Mouse (Mus musculus): ENCODE results near the gene Plxna1. TPM values are rescaled to one million over a fixed set of nuclear protein-coding genes. Genes with fewer than 3 reads are reported as not detected.
A peak's percentile ranks its signal among the peaks of the same experiment; 100 is the strongest.

Gene Plxna1
- polyA plus RNA-seq, 1 experiment from 2014 or later: 46.0 TPM

GRCm38 (mm10) chr6:89311518-89311917 is 50.9 kb downstream of the Plxna1 start:
- Histone ChIP-seq H3K27me3 (replicated peaks) (no peaks in the 10 kb centered on the region), H3K36me3 (peaks cover 2% of the 10 kb centered on the region), H3K4me3 (no peak overlapping the region), H3K4me1 (peaks cover 12% of the 10 kb centered on the region; the same call in 1 of the 2 replicates), H3K4me2 (replicated peaks) (no peak overlapping the region), H3K9me3 (0 out of 2 replicates have a peak, but pooled peaks cover 5% of the 10 kb centered on the region), H3K27ac (no peak overlapping the region), H3K9ac (no peak overlapping the region)
- WGBS: 83% methylated on average over 2 of the region's 2 CpGs
- ATAC-seq (ENCODE audit: low FRiP score, low read depth): no peak

GRCm38 (mm10) chr6:89310236-89310635 is 52.2 kb downstream of the Plxna1 start:
- Histone ChIP-seq H3K9me3 (0 out of 2 replicates have a peak, but pooled peaks cover 5% of the 10 kb centered on the region), H3K9ac (no peak overlapping the region), H3K4me1 (peaks cover 12% of the 10 kb centered on the region; the same call in 1 of the 2 replicates), H3K4me3 (no peak overlapping the region), H3K4me2 (replicated peaks) (no peak overlapping the region), H3K27me3 (replicated peaks) (no peaks in the 10 kb centered on the region), H3K27ac (no peak overlapping the region), H3K36me3 (no peaks in the 10 kb centered on the region)
- no peak for ATAC-seq (ENCODE audit: low FRiP score, low read depth)
- WGBS: 49% methylated on average over 9 of the region's 9 CpGs

- Histone ChIP-seq H3K36me3 (no peaks in the 10 kb centered on the region), H3K4me1 (peaks cover 12% of the 10 kb centered on the region; the same call in 1 of the 2 replicates), H3K27me3 (replicated peaks) (no peaks in the 10 kb centered on the region), H3K4me3 (no peak overlapping the region), H3K27ac (no peak overlapping the region), H3K9ac (no peak overlapping the region), H3K4me2 (replicated peaks) (no peak overlapping the region), H3K9me3 (0 out of 2 replicates have a peak, but pooled peaks cover 5% of the 10 kb centered on the region)
- WGBS: 73% methylated on average over 6 of the region's 6 CpGs
- ATAC-seq (ENCODE audit: low FRiP score, low read depth): no peak
Measured at GRCm38 (mm10) chr6:89308213-89308973, 54.0 kb downstream of the Plxna1 start.

- Histone ChIP-seq H3K4me2 (replicated peaks) (no peak overlapping the region), H3K27ac (no peak overlapping the region), H3K36me3 (no peaks in the 10 kb centered on the region), H3K9ac (no peak overlapping the region), H3K4me1 (no peaks in the 10 kb centered on the region), H3K27me3 (replicated peaks) (no peaks in the 10 kb centered on the region), H3K4me3 (no peak overlapping the region), H3K9me3 (0 out of 2 replicates have a peak, but pooled peaks cover 5% of the 10 kb centered on the region)
- no peak for ATAC-seq (ENCODE audit: low FRiP score, low read depth)
- WGBS: 66% methylated on average over 3 of the region's 3 CpGs
Measured at GRCm38 (mm10) chr6:89304375-89305058, 57.9 kb downstream of the Plxna1 start.

GRCm38 (mm10) chr6:89299818-89300217 is 62.6 kb downstream of the Plxna1 start:
- H3K4me1 ChIP-seq: no peaks in the 10 kb centered on the region
- no peaks in the 10 kb centered on the region for H3K9me3 ChIP-seq
- no peak overlapping the region for H3K27ac ChIP-seq
- no peak overlapping the region for H3K4me2 ChIP-seq (replicated peaks)
- H3K4me3 ChIP-seq: no peak overlapping the region
- no peak overlapping the region for H3K9ac ChIP-seq
- 87% methylated on average over 9 of the region's 9 CpGs for WGBS
- no peaks in the 10 kb centered on the region for H3K27me3 ChIP-seq (replicated peaks)
- no peaks in the 10 kb centered on the region for H3K36me3 ChIP-seq
- ATAC-seq (ENCODE audit: low FRiP score, low read depth): no peak

GRCm38 (mm10) chr6:89296909-89297695 is 65.3 kb downstream of the Plxna1 start:
- 61% methylated on average over 15 of the region's 15 CpGs for WGBS
- Histone ChIP-seq H3K4me1 (no peaks in the 10 kb centered on the region), H3K27ac (no peak overlapping the region), H3K27me3 (replicated peaks) (no peaks in the 10 kb centered on the region), H3K36me3 (no peaks in the 10 kb centered on the region), H3K9me3 (no peaks in the 10 kb centered on the region), H3K4me2 (replicated peaks) (no peak overlapping the region), H3K9ac (no peak overlapping the region), H3K4me3 (no peak overlapping the region)
- ATAC-seq (ENCODE audit: low FRiP score, low read depth): no peak

- no peak overlapping the region for H3K4me2 ChIP-seq (replicated peaks)
- H3K9me3 ChIP-seq: no peaks in the 10 kb centered on the region
- H3K4me3 ChIP-seq: no peak overlapping the region
- H3K36me3 ChIP-seq: no peaks in the 10 kb centered on the region
- 90% methylated on average over 8 of the region's 8 CpGs for WGBS
- no peak overlapping the region for H3K9ac ChIP-seq
- no peak overlapping the region for H3K27ac ChIP-seq
- ATAC-seq (ENCODE audit: low FRiP score, low read depth): no peak
- no peaks in the 10 kb centered on the region for H3K27me3 ChIP-seq (replicated peaks)
- peaks cover 9% of the 10 kb centered on the region for H3K4me1 ChIP-seq
Measured at GRCm38 (mm10) chr6:89296001-89296709, 66.3 kb downstream of the Plxna1 start.

- WGBS: 49% methylated on average over 1 of the region's 1 CpGs
- no peak overlapping the region for H3K4me2 ChIP-seq (replicated peaks)
- H3K4me3 ChIP-seq: no peak overlapping the region
- no peaks in the 10 kb centered on the region for H3K9me3 ChIP-seq
- no peak for ATAC-seq (ENCODE audit: low FRiP score, low read depth)
- no peaks in the 10 kb centered on the region for H3K36me3 ChIP-seq
- H3K9ac ChIP-seq: no peak overlapping the region
- no peak overlapping the region for H3K27ac ChIP-seq
- H3K4me1 ChIP-seq: peaks cover 12% of the 10 kb centered on the region
- H3K27me3 ChIP-seq (replicated peaks): no peaks in the 10 kb centered on the region
Measured at GRCm38 (mm10) chr6:89294621-89295020, 67.8 kb downstream of the Plxna1 start.

- peaks cover 18% of the 10 kb centered on the region for H3K4me1 ChIP-seq
- H3K4me2 ChIP-seq (replicated peaks): no peak overlapping the region
- H3K9me3 ChIP-seq: no peaks in the 10 kb centered on the region
- H3K27ac ChIP-seq: no peak overlapping the region
- no peak overlapping the region for H3K9ac ChIP-seq
- no peaks in the 10 kb centered on the region for H3K36me3 ChIP-seq
- H3K4me3 ChIP-seq: no peak overlapping the region
- H3K27me3 ChIP-seq (replicated peaks): no peaks in the 10 kb centered on the region
- peak; percentile 61 for ATAC-seq (ENCODE audit: low FRiP score, low read depth)
- 9% methylated on average over 7 of the region's 7 CpGs for WGBS
Measured at GRCm38 (mm10) chr6:89291494-89291893, 70.9 kb downstream of the Plxna1 start.

- Histone ChIP-seq H3K27me3 (replicated peaks) (no peaks in the 10 kb centered on the region), H3K9ac (no peak overlapping the region), H3K9me3 (0 out of 2 replicates have a peak, but pooled peaks cover 4% of the 10 kb centered on the region), H3K36me3 (no peaks in the 10 kb centered on the region), H3K4me2 (replicated peaks) (no peak overlapping the region), H3K4me3 (no peak overlapping the region), H3K27ac (no peak overlapping the region), H3K4me1 (peaks cover 19% of the 10 kb centered on the region)
- WGBS: 27% methylated on average over 6 of the region's 6 CpGs
- no peak for ATAC-seq (ENCODE audit: low FRiP score, low read depth)
Measured at GRCm38 (mm10) chr6:89288156-89288555, 74.3 kb downstream of the Plxna1 start.

- peak; percentile 46; the same call in 1 of the 2 replicates for ATAC-seq (ENCODE audit: low FRiP score, low read depth)
- Histone ChIP-seq H3K9me3 (0 out of 2 replicates have a peak, but pooled peaks cover 4% of the 10 kb centered on the region), H3K4me1 (peaks cover 18% of the 10 kb centered on the region), H3K4me2 (replicated peaks) (no peak overlapping the region), H3K27me3 (replicated peaks) (peaks cover 4% of the 10 kb centered on the region), H3K27ac (no peak overlapping the region), H3K9ac (no peak overlapping the region), H3K4me3 (no peak overlapping the region), H3K36me3 (no peaks in the 10 kb centered on the region)
- WGBS: 47% methylated on average over 6 of the region's 6 CpGs
Measured at GRCm38 (mm10) chr6:89286700-89287428, 75.6 kb downstream of the Plxna1 start.
